Mouse (Mus musculus) induced T-regulatory cell, adult 2 months (primary cell): ENCODE measurements around the gene Btbd35f5.
"Not testable (repeated sequence)": the region's sequence is repeated elsewhere in the genome, so short reads cannot be mapped to it uniquely, and the experiment has no call there.

Experiments
- DNase-seq: peaks from one replicate; pipeline ENCODE4 v3.0.0-alpha.2; 2012; ENCODE audit warnings: low read depth

The Btbd35f5 gene

GRCm38 (mm10) chrX:32973597-32973996, at the start of gene Btbd35f5:
Btbd35f5 (plus strand) TSS chrX:32973897.
- DNase-seq, result not testable (repeated sequence)

- not testable (repeated sequence) for DNase-seq
Measured at GRCm38 (mm10) chrX:32941468-32941867, 32.2 kb upstream of the Btbd35f5 start, which contains the start of gene Gm21789. Gm21789 (plus strand) TSS chrX:32941768.
